Mouse (Mus musculus) layer of hippocampus, adult 6 months (tissue): ENCODE data around the gene Sytl5. TPM values are rescaled to one million over a fixed set of nuclear protein-coding genes. Genes with fewer than 3 reads are reported as not detected.

ENCODE experiments used
- long read RNA-seq, 2 experiments: library from polyadenylated mRNA; unstranded; transcript quantifications; one replicate each; pipeline ENCODE4 v2.0.0; 2019 to 2020
- polyA plus RNA-seq: library from polyadenylated mRNA; unstranded; fragments of <200 nt; fragmentation: Nextera tagmentation; gene quantifications from 2 replicates; pipeline ENCODE4 v1.2.3, GENCODE M21; 2021

Gene Sytl5
- 2.4 and 2.6 TPM in 2 replicates for polyA plus RNA-seq
- long read RNA-seq, experiment 1, partial matches to known transcripts, result 1 of 3 reads
- long read RNA-seq, experiment 1, other reads (novel, unspliced or antisense), result 1 of 3 reads
- long read RNA-seq, experiment 2, result 0 reads

GRCm38 (mm10) chrX:9885322-9885721, at the start of gene Sytl5:
TSS of gene Sytl5 (plus strand) at chrX:9885622.

GRCm38 (mm10) chrX:9846628-9847027, 38.8 kb upstream of the Sytl5 start, which contains the start of gene Hypm:
TSS of gene Hypm (plus strand) at chrX:9846928.

GRCm38 (mm10) chrX:9849403-9849802, 36.0 kb upstream of the Sytl5 start, which contains the start of gene H2al3:
TSS of gene H2al3 (plus strand) at chrX:9849703.

Other genes with a start within 250 kb of the Sytl5 start
- 108 and 123 TPM in 2 replicates for gene Dynlt3, start 222.6 kb upstream of the Sytl5 start, polyA plus RNA-seq
- gene Hypm, start 38.7 kb upstream of the Sytl5 start, polyA plus RNA-seq, result not detected in 2 replicates
- gene H2al3, start 35.9 kb upstream of the Sytl5 start, polyA plus RNA-seq, result not detected in 2 replicates
- 0.20 and 0.33 TPM in 2 replicates for gene Srpx, start 232.1 kb downstream of the Sytl5 start, polyA plus RNA-seq